Mouse (Mus musculus) cerebellum, postnatal 36 days (tissue): ENCODE data around the gene Eif3d.

Experiments
- DNase-seq, 2 experiments: peaks; one replicate each; pipeline ENCODE4 v3.0.0; 2021 to 2022; ENCODE audit warnings: mixed read lengths in 2 of 2

The Eif3d gene

DNA sequence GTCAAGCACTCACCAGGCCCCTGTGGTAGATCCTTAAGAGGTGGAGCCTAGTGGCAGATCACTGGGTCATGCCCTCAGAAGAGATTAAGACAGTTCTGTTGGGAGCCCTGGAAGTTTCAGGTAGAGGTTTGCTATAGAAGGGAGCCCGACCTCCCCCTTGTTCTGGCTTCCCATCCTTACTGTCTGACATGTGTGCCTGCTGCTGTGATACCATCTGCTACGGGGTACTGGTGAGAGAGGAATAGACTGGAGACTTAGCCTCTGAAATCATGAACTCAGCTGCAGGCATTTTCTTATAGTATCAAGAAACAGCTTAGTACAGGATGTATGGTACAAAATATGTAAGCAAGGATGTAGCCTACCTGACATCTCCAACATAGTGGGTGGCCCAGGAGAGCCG, 17.7 kb downstream of the Eif3d start:
- DNase-seq, result peak; percentile 75 to 77

DNA sequence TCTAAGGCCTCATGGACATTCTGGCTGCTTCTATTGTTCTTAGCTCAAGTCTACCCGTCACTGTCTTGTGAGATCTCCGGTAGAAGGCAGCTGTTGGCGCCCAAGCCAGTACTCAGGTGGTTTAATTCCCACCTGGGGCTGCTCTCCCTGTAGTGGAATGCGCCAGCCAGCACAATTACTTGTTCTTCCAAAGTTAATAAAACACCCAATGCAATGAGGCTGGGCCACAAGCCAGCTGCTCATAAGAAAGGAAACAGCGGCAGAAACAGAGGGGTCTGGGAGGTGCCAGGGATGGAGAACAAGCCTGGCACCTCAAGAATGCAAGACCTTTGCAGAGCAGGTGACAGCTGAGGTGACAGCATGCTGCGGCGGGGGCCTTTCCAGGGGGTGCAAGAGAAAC, 21.6 kb downstream of the Eif3d start:
- no peak for DNase-seq

DNA sequence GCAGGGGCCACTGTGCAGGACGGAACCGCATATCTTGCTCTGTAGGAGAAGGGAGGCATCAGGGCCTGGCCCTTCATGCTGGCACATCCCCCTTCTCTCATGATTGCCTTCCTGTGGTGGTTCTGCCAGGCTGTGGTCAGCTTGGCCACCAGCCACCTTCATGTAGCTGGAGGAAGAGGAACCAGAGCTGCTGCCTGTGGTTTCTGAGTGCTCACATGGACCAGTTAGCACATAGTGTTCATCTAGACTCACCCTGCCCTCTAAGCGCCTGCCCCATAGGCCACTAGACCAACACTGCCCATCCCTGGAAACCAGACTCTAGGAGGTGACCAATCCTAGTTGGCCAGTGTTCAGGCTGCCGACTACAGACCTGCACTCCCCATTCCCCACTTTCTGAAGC, 24.9 kb downstream of the Eif3d start:
- no peak for DNase-seq

DNA sequence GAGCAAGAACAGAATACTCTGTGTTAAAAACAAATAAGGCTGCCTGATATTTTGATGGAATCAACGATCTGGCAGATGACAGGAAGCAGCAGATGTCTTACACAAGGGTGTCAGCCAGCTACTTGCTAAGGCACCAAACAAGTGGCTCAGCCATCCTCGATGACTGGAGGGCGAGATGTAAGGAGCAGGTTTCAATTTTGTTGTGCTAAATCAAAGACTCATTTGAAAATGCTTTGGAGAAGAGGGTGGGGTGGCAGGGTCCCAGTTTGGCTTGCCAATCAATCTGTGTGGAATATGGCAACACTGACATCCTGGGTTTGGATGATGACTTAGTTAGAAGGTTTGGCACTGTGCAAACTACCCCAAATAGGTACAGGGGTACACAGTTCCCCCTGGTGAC, 29.1 kb downstream of the Eif3d start:
- DNase-seq, result no peak

DNA sequence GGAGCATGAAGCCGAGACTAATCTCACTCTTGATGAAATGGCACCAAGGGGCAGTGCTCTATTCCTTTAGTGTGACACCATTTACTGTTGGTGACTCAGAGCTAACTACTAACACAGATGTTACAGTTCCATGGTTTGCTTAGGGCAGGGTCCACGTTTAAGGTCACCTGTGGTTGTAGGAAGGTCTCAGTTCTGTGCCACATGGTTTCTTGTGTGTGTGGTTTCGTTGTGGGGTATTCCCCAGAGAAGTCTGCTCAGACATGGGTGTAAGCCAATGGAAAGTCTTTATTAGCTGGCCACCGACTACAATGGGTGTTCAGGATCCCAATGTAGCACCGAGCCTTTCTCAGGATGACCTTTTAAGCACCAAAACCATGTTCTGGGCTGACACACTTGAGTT, 32.1 kb downstream of the Eif3d start:
- DNase-seq, result no peak

DNA sequence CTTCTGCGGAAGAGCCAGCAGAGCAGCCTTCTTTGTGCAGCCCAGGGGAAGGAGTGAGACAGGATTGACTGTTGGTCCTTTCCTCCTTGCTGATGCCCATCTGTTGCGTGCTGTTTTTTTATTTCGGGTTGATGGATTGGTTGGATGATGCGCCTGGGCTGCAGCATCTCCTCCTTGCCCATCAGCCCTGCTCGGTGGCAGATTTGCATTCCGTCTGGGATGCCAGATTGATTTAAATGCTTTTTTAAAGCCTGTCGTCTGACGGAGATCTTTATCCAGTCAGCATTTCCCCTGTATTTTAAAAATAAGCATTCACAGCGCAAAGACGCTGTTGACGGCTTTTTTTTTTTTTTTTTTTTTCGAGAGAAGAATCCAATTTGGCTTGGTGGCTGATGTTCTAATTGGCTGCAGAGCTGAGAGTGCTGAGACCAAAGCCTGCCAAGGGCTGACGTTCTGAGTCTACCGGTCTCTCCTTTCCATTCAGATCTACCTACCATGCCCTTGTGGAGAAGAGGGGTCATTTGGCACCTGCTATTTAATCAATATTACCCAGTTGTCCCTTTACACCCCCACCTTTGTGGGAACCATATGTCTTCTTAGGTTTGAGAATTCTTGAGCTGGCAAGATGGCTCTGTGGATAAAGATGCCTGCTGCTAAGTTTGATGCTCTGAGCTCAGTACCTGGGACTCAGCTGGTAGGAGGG, 34.8 kb downstream of the Eif3d start:
- peak; percentile 46 to 50 for DNase-seq

DNA sequence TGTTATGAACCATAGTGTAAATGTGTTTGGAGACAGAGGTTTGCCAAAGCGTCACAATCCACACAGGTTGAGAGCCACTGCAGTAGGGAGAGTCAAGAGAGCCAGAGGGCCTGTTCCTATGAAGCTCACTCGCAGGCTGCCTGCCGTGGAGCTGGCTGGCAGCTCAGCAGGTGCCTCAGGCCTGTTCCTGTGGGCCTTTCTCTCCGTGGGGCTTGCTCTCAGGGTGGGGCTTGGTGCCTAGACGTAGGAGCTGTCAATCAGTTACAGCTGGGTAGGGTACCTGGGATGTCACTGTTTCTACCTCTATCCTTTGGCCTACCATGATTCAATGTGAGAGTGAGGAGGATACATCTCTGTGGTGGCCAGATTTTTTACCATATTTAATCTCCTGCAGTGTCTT, 35.6 kb downstream of the Eif3d start:
- no peak for DNase-seq

DNA sequence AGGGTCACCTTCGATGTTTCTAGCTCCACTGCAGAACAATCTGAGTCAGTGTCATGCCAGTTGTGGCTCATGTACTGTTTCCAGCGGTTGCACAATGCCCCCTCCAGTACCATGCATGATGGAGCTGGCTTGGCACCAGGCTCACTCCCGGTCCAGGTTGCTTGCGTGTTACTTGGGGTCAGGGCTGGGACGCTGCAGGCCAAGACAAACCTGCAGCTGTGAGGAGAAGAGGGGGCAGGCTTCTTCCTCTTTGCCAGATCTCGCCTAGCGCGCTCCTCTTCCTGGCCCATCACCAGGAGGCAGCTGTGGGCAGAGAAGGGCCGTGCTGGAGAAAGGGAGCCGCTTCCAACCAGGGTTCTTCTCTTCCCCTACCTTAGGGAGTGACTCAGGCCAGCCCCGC, 36.3 kb downstream of the Eif3d start:
- DNase-seq, result peak in 1 of 2 experiments; percentile 37

DNA sequence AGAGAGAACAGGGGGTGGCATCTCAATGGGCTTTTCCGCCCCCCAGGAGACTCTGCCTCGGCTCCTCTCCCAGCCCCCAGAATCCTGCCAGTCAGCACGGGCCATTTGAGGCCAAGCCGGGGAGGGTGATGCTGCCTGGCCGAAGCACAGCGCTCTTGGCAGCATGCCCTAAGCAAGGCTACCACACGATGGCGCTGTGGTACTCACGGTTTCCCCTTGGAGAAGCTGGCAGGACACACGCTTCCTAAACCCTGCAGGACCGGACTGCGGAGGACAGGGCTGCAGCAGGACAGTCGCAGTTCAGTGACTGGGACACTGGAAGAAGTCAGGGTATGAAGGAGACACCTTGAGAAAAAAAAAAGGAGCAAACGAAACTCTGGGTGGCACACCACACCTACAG, 36.8 kb downstream of the Eif3d start:
- peak; percentile 100 for DNase-seq

DNA sequence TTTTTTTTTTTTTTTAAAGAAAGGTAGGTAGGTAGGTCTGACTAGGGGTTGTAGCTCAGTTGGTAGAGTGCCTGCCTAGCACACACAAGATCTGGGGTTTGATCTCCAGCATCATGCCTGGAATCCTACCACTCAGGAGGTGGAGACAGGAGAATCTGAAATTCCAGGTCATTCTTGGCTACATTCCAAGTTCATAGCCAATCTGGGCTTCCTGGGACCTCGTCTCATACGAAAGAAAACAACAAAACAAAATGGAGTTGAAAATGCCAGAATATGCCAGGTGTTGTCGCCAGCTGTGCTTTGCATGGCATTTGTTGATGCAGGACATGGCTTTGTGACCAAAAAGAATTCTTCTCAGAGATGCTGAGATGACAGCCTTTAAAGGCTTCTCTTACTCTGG, 37.4 kb downstream of the Eif3d start:
- no peak for DNase-seq

DNA sequence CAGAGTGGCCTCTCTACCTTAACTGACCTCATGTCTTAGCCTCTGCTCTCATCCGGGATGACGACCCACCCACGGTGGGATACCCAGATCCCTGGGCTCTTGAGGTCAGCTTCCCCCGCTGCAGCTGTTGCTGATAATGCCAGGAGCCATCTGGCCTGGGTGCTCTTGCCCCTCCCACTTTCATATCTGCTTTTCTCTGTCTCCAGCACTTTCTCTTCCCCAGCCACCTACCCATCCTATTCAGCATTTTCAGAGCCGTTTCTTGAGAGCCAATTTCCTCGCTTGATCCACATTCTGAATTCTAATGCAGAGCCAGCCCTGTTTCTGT, 39.0 kb downstream of the Eif3d start:
- no peak for DNase-seq

DNA sequence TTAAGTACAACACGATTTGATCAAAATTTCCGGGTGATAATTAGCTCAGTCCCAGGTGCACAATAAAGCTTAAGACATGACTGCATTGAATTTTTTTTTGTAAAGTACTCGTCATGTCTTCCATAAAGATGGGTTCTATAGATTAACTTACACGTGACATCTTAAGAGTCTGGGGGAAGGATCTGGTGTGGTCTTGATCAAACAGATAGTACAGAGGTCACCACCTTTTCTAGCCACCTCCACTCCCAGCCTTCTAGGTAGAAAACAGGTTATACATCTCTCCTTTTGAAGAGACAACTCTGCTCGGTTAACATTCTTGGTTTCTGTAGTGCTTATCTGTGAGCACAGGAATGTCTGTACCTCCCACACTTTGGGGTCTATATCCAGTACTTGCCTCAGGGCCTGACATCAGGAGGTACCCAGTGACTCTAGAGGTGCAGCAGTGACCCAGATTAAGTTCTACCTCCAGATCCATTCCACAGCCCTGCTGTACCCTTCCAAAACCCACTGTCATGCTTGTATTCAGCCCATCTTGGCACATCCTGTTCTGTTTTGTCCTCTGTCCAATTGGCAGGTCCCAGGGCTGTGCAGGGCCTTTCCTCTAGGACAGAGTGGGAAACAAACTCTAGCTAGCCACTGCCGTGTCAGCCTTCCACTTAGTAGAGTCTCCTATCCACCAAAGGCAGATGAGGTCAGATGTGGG, 39.5 kb downstream of the Eif3d start:
- no peak for DNase-seq

DNA sequence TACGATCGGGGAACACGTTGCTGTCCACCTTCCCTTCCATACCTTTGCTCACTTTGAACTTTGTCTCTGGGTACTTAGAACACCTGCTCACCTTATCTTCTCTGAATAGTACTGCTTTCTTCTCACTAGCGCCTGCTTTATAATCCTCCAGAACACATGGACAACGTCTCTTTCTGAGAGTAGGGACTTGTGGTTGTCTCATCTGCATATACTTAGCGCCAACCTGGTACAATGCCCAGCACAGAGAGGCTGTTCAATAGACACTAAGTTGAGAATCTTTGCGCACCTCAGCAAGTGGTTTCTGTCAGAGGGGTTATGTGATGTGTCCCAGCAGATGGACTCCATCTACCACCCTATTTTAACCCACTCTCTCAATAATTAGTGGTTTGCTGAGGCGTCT, 40.8 kb downstream of the Eif3d start:
- no peak for DNase-seq

DNA sequence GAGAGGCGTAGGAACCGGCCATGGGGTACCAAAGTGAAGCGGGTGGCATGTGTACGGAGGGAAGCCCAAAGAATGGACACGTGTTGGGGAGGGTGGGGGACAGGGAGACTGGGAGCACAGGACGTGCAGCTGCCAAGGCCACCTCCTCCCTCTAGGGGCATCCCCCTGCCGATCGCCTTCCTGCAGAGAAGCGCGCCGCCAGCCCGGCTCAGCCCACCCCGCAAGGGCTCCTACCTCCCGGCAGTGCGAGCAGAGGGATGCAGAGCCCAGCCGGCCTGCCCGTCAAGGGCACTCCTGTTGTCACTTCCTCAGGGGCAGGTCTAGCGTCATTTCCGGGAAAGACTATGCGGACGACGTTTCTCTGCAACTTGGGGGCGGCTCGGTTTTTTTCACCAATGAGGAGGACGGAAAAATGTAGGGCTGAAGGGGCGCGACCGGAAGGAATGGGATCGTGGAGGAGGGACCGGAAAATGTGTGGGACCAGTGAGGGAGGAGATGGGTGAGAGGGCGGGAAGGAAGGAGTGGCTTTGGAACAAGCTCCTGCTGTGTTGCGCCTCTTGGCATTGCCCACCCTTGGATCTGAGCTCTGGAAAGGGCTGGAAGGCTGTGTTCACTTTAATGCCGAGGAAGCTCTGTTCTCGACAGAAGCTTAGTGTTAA, 41.8 kb downstream of the Eif3d start, which contains the start of gene Txn2:
Gene Txn2 (minus strand): TSS at position 334 of the 659 bp plus-strand sequence.
- peak; percentile 93 for DNase-seq

DNA sequence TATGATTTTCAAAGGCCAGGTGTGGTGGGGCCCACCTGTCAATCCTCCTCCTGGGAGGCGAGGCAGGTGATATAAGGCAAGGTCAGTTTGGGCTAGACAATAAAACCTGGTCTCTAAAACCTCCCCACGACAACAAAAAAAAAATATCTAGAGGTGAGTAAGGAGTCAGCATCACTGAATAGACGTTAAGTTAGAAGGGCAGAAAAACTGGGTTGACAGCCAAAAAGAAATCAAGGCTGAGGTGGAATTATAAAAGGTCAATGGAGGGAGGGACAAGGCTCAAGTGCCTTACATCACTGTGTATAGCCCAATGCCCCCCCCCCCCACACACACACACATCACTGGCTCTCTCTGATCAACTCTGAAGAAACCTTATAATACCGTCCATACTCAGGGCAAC, 42.5 kb downstream of the Eif3d start:
- no peak for DNase-seq

DNA sequence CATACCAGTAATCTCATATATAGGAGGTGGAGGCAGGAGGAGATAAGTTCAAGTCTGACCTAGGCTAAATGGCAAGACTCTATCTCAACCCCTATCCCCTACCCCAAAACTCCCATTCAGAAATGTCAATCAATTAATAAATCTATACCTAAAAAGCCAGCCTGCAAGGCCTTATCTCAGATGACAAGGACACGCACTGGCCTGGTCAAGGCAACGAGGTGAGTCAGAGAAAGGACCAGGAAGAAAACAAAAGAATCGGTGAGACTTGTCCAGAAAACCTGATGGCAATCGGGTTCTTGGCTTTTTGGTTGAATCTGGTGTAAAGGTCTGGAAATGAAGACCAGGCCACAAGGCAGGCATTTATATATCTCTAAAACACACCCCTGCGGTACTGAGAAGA, 43.7 kb downstream of the Eif3d start:
- DNase-seq, result no peak

DNA sequence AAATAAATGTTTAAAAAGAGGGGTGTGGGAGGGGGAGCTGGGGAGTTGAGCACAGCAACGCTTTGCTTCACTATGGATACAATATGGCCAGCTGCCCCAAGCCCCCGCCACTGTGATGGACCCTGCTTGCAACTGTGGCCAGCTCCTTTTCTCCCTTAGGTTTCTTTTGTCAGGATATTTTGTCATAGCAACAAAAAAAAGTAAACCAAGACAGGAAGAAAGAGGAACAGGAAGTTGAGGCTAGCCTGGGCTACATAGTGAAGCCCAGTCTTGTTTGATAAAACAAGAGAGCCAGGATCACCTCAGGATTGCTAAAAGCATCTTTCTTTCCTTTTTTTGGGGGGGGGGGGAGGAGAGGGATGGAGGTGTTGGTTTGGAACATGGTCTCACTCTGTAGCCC, 45.4 kb downstream of the Eif3d start:
- no peak for DNase-seq

DNA sequence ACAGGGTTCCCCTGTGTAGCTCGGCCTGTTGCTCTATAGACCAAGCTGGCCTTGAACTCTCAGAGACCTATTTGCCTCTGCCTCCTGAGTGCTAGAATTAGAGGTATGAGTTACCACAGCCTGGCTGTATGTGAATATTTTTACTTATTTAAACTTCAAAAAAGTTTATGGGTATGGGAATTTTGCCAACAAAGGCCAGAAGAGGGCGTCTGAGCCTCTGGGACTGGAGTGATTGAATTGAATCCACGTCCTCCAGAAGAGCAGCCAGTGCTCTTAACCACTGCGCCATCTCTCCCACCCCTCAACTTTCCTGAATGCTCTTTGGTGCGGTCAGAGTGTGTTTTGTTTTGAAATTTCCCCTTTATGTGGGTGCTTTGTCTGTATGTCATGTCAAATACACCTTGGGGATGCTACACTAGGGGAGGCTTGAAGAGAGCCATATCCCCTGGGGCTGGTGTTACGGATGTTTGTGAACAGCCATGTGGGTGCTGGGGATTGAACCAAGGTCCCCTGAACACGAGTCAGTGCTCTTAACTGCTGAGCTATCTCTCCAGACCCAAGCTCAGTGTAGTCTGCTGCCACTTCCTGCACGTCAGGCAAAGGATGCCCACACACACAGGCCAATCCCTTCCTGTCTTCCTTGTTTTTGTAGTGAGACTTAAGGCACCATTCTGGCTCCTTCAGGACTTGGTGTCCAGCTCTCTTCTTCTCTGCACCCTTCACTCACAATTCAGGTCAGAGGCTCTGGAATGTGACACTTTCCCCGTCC, 47.2 kb downstream of the Eif3d start:
- DNase-seq, result no peak

DNA sequence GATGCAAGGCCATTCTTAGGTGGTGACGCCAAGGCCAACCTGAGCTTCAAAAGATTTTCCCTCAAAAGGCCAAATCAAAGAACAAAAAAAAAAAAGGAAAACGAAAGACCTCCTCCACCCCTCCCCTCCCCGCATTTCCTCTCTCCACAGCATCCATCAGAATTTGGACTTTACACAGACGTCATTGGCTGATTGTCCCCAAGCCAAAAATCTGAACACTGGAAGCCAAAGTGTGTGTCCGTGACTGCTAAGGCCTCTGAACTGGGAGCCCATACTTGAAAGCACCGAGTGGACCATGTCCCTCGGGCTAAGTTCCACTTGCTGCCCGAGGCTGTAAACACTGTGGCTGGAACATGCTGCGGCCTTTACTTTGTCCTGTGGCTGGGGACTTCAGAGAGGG, 47.9 kb downstream of the Eif3d start:
- DNase-seq, result no peak

DNA sequence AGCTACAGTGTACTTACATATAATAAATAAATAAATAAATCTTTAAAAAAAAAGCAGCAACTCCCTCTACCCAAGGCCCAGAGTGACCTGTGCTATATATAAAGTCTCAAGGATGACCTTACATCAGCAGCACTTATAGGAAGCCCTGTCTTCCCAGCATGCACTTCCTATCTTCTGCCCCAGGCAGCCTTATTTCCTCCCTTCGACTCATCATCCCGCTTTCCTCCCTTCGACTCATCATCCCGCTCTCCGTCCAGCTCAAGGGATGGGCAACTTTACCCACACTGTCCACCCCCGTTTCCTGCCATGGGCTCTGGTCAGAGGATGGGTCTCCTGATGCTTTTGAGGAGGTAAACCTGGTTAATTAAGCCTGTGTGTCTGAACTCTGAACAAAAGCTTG, 49.0 kb downstream of the Eif3d start:
- no peak for DNase-seq

DNA sequence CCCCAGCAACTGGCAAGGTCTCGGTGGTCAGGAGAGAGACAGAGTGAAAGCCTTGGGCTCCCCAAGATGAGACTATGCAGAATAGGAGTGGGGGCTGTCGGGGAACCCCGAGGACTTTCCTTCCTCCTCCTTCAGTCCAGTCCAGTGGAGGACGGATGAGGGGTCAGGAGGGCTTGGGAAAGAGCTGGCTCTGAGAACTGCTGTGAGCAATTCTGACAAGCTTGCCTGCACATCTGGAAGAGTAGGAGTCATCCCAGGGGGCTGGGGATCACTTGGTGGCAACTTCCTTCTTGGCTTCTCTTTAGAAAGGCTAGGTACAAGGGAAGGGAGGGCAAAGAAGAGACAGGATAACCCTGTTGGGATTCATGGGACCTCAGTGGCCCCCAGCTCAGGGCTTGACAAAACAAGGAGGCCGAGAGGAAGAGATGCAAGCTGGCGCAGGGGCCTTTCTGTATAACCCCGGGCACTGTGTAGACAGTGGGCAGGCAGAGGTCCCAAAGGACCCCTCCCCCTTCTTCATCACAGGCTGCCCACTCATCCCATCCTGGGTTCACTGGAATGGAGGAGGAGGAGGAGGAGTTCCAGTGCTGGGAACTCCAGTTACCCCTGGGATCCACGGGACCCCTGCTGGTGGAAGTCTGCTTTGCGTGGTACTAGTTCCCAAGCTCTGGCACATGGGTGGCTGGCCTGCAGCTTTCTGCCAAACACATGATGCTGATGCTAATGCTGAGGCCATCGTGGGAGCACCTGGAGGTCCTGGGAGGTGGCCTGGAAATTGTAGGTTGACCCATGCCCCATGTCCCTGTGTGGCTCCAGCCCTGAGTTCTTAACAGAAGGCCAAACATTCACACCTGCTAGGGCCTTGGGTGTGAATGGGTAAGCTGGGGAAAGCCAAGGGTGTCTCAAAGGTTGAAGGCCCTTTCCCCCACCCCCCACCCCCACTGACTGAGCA, 49.8 kb downstream of the Eif3d start:
- no peak for DNase-seq

DNA sequence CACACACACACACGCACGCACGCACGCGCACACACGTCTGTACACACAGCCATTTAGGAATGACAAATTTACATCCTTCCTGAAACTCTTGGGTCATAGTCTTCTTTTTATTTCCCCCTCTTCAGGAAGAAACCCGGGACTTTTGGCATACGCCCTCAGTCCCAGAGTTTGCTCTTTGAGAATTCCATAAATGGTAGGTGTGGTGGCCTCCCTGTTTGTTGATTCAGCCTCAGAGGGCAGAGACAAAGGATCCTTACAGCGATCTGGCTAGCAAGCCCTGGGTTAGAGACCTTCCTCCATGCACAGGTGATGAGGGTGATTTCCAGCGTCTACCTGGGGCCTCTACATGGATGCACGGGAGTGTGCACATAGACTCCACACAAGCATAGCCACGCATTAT, 51.2 kb downstream of the Eif3d start:
- DNase-seq, result no peak
